Mouse (Mus musculus) layer of hippocampus, postnatal 36 days (tissue): ENCODE measurements around the gene Gm49353. TPM values are rescaled to one million over a fixed set of nuclear protein-coding genes. Genes with fewer than 3 reads are reported as not detected.
A peak's percentile ranks its signal among the peaks of the same experiment; 100 is the strongest.

Experiments used
- DNase-seq, 2 experiments: peaks; one replicate each; pipeline ENCODE4 v3.0.0; 2022
- total RNA-seq, 2 experiments: library from RNA; stranded (reverse); gene quantifications; 2 replicates each; pipeline ENCODE4 v1.2.3; 2021

The Gm49353 gene
- total RNA-seq, result 10 to 100 TPM; 27.7 to 29.2 TPM

DNA sequence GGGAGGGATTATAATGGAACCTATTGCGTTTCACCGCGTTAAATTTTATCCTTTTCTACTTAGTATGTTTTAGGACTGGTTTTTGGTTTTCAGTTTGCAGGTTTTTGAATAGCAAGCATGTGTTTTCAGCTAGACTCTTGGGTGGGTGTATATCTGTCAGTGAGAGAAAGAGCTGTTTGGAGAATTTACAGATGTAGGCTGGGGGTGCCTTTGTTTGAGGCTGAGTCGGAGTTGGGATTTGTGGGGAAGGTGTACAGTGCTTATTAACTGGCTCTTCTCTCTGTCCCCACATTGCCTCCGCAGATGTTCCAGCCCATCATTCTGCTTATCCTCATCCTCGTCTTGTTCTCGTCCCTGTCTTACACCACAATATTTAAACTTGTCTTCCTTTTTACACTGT is at the start of gene Gm49353:
Gm49353 (plus strand) TSS at position 313 of the 400 bp plus-strand sequence.
- no peak for DNase-seq

DNA sequence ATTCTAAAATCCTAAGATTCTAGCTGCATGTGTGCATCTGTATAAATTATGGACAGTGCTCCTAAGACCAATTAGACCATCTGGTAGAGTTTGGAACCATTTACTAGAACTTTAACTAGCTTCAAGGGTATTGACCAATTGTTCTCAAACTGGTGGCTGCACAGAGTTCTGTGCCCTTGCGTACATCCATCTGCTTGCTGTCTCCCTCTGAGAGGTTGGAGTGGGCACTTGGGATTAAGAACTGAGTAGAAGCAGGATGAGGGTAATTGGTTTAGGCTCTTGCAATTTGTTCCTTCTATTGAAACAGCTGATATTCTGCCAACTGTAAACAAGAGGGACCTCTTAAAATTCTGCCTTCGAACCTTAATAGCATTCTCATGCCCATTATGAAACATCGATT is 43.5 kb upstream of the Gm49353 start:
- no peak for DNase-seq

DNA sequence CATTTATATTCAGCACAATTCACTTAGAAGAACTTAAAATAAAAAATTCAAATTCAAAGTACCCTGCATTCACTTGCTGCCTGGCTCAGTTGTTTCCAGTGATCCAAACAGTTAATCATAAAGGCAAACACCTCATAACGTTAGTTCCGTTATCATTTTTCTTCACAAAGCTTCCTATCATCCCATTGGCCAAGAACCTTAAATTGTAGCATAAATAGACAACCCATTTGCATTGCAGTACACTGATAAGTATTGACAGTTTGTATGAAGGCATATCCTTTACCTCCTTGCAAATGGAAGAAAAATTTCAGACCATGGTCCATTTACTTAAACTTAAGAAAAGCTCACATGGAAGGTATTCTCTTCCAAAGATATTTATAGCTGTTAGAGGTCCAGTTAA is 37.1 kb upstream of the Gm49353 start:
- no peak for DNase-seq

DNA sequence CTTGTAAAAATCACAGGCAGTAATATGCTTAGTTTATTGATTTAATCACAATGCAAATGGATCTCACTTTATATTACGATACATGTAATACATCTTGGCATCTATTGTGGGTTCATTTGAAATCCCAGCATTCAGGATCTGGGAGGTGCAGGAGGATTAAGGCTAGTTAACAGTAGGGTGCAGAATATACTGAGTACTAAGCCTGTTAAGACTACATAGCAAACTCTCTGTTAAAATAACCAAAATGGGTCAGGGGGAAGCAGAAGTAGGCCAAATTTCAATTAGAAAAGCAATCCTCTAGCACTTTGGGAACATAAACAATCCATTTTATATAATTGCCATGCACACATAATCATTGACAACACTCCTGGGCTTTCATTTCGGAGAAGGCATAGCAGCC is 25.0 kb upstream of the Gm49353 start:
- no peak for DNase-seq

DNA sequence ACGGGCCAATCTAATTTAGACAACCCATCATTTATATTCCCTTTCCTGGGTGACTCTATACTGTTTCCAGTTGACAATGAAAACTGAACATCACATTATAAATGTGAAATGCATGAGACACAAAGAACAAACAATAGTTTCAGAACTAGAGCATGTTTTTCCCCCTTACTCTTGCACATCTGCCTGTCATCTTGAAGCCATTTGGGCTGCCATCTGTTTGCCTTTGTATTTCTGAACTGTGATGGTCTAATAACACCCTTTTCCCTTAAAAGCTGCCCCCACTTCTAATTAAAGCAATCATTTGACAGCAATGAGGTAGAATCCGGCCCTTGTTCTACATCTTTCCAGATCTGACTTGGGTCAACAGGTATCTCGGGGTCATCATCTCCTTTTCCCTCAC is 23.1 kb upstream of the Gm49353 start:
- DNase-seq, result peak in 1 of 2 experiments; percentile 20

DNA sequence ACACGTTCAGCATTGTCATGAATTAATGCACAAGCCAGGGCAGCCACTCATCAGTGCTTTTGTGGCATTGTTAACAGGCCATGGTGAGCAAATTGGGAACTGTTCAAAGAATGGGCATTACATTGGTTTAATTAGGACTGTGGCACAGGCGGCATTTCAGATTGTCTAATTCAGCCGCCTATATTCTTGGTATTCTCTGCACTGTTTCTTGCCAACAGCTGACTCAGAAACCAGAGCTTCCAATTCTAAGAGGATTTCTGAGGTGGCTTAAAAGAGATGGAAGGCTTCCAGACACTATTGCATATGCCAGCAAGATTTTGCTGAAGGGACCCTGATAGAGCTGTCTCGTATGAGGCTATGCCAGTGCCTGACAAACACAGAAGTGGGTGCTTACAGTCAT is 21.9 kb upstream of the Gm49353 start:
- no peak for DNase-seq

DNA sequence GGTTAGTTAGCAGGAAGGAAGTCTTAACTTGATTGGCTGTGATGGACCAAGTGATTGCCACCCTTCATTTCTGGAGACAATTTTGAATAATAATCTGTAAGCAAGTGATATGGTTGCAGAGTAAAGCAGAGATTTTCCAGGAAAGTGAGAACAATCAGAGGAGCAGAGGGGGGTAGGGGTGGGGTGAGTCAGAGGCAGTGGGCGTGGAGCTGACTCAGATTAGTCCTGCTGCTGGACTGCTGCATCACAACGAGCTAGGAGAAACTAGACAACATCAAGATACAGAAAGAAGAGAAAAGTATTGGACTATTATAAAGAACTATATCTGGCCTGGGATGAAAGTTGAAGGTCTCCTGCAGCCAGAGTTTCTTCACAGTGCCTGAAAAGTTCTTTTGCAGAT is 20.8 kb upstream of the Gm49353 start:
- peak in 1 of 2 experiments; percentile 30 for DNase-seq

DNA sequence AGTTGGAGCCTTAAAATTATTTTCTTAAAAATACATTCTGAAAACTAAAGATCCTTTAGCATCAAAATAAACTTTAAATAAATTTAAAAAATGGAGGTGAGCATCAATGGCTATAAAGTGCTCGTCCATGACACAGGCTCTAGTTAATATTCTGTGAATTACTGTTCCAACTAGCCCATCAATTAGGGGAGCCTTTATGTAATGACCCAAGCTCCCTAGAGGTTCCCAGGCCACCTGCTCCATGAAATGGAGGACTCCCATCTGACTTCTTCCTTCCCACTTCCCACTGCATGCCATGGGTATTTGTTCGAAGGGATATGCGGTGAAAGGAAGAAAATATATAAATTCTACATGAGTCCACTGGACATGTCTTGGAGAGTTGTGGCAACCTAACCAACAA is 18.5 kb upstream of the Gm49353 start:
- DNase-seq, result no peak

DNA sequence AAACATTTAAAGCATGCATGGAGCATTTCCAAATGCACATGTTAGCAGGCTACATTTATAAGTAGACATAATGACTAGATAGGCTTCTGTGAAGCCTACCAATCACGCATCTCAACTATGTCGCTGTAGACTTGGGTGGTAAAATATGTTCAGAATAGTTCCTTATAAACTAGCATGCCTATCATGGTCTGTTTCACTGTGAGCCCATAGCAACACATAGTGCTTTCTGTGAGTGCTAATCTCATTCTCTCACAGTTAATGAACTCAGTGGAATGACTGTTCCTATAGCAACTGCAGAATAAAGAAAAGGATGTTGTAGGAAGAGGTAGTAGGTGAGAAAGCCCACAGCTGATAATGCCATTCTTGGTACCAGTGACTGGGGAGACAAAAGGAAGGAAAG is 17.7 kb upstream of the Gm49353 start:
- no peak for DNase-seq

DNA sequence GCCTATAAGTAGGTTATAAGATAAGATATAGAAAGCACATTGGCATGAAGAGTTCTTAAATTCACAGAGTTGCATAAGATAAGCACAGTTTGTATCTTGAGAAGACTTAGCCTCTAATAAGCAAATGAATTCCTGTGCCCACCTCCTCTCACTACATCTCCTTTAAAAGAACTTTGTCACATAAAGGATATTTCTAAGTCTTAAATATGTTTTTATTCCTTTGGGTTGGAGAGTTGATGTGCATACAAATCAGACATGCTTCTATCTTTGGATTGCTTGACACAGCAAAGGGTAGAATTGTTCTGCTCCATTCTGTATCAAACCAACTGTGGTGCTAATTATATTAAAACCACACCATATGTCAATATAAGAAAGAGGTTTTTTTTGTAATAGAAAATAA is 5.0 kb upstream of the Gm49353 start:
- no peak for DNase-seq

DNA sequence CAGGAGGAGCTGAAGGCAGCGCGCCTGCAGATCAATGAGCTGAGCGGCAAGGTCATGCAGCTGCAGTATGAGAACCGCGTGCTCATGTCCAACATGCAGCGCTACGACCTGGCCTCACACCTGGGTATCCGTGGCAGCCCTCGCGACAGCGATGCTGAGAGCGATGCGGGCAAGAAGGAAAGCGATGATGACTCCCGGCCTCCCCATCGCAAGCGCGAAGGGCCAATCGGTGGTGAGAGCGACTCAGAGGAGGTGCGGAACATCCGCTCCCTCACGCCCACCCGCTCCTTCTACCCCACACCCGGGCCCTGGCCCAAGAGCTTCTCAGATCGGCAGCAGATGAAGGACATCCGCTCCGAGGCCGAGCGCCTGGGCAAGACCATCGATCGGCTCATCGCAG is 1.9 kb upstream of the Gm49353 start:
- no peak for DNase-seq

DNA sequence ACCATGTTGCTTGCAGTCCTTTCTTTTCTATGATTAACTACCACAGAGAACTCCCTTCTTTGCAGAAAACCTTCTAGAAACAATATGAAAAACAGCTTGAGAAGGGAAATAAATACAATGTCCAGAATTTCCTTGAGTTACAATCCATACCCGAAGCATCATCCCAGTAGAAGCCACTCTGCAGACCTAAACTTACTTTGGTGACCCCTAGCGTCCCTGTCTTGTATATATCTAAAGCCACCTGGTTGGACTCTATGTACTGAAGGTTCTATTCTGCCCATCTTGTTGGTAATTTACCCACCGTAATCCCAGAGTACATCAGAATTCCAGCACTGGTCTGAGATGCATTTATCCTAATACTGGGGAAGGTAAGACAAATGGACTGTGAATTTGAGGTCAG is 1.1 kb downstream of the Gm49353 start:
- no peak for DNase-seq

DNA sequence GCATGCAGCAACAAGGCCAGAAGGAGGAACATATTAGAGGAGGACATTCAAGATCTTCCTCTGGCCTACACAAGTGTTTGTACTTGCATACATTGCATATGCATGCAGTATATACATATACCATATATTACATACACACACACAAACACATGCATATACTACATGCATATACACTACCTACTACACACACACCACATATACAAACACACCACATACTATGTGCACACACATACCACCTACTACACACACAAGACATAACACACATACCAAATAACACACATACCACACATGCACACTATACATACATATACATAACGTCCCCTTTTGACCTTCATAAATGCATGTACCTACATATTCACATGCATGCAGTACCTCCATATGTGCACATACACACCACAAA is 1.9 kb downstream of the Gm49353 start:
- DNase-seq, result no peak

DNA sequence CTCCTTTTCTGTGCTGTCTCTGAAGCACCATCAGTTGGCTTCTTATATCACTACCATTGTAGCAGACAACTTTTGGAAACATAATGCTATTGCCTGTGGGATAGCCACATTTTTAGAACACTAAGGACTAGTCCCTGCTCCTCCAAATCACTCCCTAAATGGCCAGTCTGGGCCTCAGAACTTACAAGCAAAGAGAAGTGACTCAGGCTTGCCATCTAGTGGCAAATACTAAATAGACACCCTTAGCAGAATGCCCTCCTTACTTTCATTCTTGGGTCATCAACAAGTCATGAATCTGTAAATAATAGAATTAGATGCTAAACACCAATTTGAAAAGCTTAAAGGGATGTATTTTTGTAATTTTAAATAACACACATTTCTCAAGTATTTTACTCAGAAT is 8.0 kb downstream of the Gm49353 start:
- peak in 1 of 2 experiments; percentile 22 for DNase-seq

DNA sequence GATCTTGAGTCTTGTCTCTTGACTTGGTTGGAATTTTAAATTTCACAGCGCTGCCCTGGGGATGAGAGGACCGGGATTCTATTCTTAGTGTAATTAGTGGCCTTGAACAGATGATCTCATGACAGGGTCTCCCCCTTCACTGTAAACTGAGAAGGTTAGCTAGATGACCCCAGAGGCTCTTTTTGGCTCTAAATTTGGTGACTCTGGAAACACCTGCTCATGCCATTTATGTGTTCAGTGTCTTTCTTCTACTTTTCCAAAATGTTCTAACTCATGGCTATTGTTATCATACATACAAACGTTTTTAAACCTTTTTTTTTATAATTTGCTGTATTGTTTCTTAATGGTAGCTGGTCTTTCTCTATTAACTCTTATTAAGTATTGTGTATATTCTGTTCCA is 10.0 kb downstream of the Gm49353 start:
- no peak for DNase-seq

DNA sequence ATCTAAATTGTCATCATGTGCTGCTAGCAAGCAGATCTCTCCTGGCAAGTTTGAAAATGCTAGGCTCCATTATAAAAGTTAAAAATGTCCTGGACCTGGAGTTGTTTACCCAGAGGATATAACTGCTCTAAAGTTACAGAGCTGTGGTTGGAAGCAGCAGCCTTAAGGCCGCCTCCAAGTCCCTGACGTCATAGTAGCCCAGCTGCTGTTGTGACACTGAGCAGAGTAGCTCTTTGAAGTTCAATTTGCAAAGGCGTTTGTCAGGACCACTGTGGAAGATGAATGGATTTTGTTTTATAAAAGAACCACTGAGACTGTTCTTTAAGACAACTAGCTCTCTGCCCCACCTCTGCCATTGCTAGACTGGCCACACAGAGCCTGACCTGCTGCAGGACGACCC is 12.7 kb downstream of the Gm49353 start, which contains the start of gene 9330159F19Rik:
9330159F19Rik (plus strand) TSS at position 154 of the 400 bp plus-strand sequence.
- DNase-seq, result peak; percentile 37 to 38

DNA sequence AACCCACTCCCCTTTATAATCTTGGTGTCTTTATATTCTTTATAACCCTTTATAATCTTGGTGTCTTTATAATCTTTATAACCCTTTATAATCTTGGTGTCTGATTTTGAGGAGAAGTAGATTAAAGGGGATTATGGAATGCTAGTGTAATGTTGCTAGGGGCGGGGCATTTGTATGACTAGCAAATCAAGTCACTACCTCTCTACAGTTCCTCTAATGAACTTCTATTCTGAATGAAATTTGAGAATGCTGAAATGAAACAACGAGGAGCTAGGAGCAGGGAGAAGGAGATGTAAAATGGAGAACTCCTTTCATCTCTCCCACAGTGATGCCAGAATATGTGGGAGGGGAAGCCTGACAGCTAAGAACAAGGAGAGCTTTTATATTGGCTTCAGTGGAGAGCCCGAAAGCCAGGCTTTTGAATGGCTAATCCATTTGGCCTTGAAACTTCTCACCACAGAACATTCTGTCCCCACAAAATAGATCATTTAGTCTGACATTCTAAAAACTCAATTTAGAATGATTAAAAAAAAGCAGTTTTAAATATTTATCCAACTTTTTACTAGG is 14.9 kb downstream of the Gm49353 start:
- DNase-seq, result peak in 1 of 2 experiments; percentile 21

DNA sequence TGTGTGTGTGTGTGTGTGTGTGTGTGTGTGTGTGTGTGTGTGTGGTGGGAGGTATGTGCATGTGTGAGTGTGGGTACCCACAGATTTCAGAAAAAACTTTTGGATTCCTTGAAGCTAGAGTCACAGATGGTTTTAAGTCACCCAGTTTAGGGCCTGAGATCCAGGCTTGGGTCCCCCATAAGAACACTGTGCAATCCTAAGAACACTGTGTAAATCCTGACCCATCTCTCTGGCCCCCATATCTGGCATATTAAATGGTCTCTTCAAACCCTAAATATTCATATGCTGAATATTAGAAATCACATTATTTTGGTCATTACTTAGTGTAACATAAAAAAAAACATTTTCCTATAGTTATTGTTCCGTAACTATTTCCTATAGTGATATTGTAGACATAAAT is 18.2 kb downstream of the Gm49353 start:
- no peak for DNase-seq

DNA sequence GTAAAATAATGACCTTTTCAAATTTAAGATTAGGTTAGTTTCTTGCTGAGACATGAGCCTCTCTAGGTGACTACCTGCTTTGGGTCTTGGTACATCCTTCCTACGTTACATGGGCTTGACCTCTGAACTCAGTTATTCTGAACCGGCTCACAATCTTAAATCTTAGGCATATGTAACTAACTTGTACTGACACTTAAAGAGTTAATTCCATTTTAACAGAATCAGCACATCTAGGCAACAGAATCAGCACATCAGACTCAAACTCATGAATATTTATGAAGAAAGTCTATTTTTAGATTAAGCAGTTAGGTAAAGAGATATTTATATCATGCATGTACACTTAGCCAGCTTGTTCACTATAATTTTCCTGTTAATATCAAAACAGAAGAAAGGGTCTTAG is 18.7 kb downstream of the Gm49353 start:
- DNase-seq, result no peak

DNA sequence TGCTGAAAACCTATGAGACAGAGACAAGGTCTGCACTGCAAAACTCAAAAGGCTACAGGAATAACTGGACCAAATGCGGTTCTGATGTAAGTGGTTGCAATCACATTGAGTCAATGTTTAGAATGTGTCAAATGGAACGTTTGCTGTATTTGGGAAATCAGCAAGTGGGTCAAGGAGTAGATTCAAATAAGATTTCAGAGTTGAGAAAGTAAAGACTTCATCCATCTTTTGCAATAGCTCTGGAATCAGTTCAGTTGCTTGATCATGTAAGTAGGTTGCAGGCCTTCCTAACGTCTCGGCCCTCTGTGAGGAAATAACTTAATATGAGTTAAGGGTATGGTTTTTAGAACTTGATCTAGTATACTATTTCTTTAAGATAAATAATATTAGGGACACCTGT is 26.6 kb downstream of the Gm49353 start:
- no peak for DNase-seq

DNA sequence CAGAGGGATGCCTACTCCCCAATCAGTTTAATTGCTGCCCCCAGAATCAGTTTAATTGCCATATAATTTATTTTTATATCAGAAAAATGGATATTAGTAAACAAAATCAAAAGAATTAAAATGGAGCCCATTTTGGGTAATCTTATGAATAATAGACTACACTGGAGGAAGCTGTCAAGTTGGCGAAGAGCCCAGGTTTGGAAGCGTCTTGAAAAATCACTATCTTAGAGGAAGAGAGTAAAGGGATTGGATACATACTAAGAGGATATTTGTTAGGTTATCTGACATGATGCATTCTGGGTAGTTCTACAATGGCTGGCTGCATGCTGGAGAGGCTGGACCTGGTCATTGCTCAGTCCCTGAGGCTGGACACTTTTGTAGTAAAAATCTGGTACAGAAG is 32.5 kb downstream of the Gm49353 start:
- DNase-seq, result no peak
